Mouse (Mus musculus) spleen, postnatal 0 days (tissue): ENCODE data around the gene Trem1. TPM values are rescaled to one million over a fixed set of nuclear protein-coding genes. Genes with fewer than 3 reads are reported as not detected.

ENCODE experiments used
- polyA plus RNA-seq: library from polyadenylated mRNA; unstranded; fragments of >200 nt; fragmentation: Nextera tagmentation; extraction: Ambion mirVana; gene quantifications from 2 replicates; pipeline ENCODE4 v1.2.1, GENCODE M21; 2015

Gene Trem1
- polyA plus RNA-seq = 4.7 and 5.3 TPM in 2 replicates

GRCm38 (mm10) chr17:48232518-48232917 is at the start of gene Trem1:
Gene Trem1, plus strand, starts transcription at chr17:48232768.

GRCm38 (mm10) chr17:48247221-48247928 is 14.8 kb downstream of the Trem1 start, which contains the start of gene Trem3:
Gene Trem3, plus strand, starts transcription at chr17:48247777.

GRCm38 (mm10) chr17:48263741-48264362 is 31.3 kb downstream of the Trem1 start, which contains the start of gene Treml4:
Gene Treml4, plus strand, starts transcription at chr17:48264295.

Other genes starting within 250 kb of the Trem1 start
- not detected in 2 replicates for gene 1700122O11Rik, start 194.5 kb upstream of the Trem1 start, polyA plus RNA-seq
- not detected in 2 replicates for gene 1700067P10Rik, start 143.4 kb upstream of the Trem1 start, polyA plus RNA-seq
- 5.0 and 7.0 TPM in 2 replicates for gene 9830107B12Rik, start 86.5 kb upstream of the Trem1 start, polyA plus RNA-seq
- 7.2 and 11.1 TPM in 2 replicates for gene A530064D06Rik, start 65.5 kb upstream of the Trem1 start, polyA plus RNA-seq
- gene Trem3, start 15.0 kb downstream of the Trem1 start, polyA plus RNA-seq = 28.7 and 40.9 TPM in 2 replicates
- gene Treml4, start 31.5 kb downstream of the Trem1 start, polyA plus RNA-seq = 10.8 and 15.1 TPM in 2 replicates
- gene Treml2, start 66.7 kb downstream of the Trem1 start, polyA plus RNA-seq = 5.8 and 7.1 TPM in 2 replicates
- gene B430306N03Rik, start 83.4 kb downstream of the Trem1 start, polyA plus RNA-seq = 10.2 and 14.2 TPM in 2 replicates
- gene Trem2, start 113.6 kb downstream of the Trem1 start, polyA plus RNA-seq = 1.9 and 3.6 TPM in 2 replicates
- gene Treml1, start 127.1 kb downstream of the Trem1 start, polyA plus RNA-seq = 8.6 and 9.7 TPM in 2 replicates
- gene Nfya, start 177.1 kb downstream of the Trem1 start, polyA plus RNA-seq = 9.0 and 9.8 TPM in 2 replicates
- gene Oard1, start 177.2 kb downstream of the Trem1 start, polyA plus RNA-seq = 58.7 and 63.8 TPM in 2 replicates
- gene Apobec2, start 200.2 kb downstream of the Trem1 start, polyA plus RNA-seq = 0.50 and 0.55 TPM in 2 replicates
- 153 and 156 TPM in 2 replicates for gene Tspo2, start 218.8 kb downstream of the Trem1 start, polyA plus RNA-seq
- gene Unc5cl, start 222.1 kb downstream of the Trem1 start, polyA plus RNA-seq = 2.2 and 2.3 TPM in 2 replicates